Mouse (Mus musculus): Measurements from ENCODE around the gene Pip5k1b. TPM values are rescaled to one million over a fixed set of nuclear protein-coding genes. Genes with fewer than 3 reads are reported as not detected.

Pip5k1b gene
- polyA plus RNA-seq, 1 experiment: 10.4 TPM

DNA sequence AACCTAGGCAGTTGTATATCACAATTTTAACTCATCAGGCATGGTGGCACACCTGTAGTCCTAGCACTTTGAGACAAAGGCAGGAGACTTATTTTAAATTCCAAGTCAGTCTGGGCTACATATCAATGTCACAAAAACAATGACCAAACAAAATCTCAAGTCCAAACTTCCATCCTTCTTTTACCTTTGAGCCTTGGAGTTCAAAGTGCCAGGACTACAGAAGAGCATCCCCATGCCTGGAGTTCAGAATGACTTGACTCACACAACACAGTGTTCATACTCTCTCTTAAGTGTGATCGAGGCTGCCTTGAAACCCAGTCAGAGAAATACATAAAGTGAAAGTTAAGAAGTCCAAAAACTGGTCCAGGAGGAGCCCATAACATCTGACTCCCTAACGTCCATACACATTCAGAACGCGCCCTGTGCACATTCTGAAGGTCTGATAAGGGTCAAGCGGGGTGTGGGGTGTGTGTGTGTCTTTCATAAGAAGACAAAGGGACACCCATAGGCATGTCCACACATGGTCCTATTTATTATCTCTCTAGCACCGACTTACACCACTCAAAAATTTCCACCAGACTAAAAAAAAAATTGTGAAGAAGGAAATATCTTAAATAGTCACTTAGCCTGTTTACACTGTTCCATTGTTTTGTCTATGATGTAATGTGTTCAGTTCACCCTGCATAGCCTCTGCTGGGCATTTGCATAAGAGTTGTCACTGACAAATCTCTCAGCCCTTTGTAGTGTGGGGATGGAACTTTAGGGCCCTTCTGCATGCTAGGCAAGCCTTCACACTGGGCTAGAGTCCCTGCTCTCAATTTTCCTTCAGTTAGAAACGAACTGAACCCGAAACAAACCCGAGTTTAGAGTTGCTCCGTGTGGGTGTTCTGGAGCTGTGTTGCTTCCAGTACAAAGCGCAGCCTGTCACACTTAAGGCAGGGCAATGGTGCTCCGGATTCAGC, 296.0 kb downstream of the Pip5k1b start:
- no peaks in the 10 kb centered on the region for H3K4me1 ChIP-seq (ENCODE audit: control insufficient read depth, insufficient read depth, low read length)
- no peak overlapping the region for H3K27ac ChIP-seq (ENCODE audit: control insufficient read depth, insufficient read depth, low read depth, low read length, poor library complexity)
- TF ChIP-seq CTCF (IDR thresholded peaks at IDR 0.05; ENCODE audit: control insufficient read depth, insufficient read depth, low read length) (no peak), POLR2A (IDR thresholded peaks at IDR 0.05; ENCODE audit: borderline replicate concordance, control insufficient read depth, low read depth, low read length) (no peak)
- no peak overlapping the region for H3K4me3 ChIP-seq (replicated peaks; ENCODE audit: control insufficient read depth, low read depth, low read length)
- WGBS: 84% methylated on average over 12 of the region's 12 CpGs

- TF ChIP-seq CTCF (IDR thresholded peaks at IDR 0.05; ENCODE audit: control insufficient read depth, insufficient read depth, low read length) (no peak), POLR2A (IDR thresholded peaks at IDR 0.05; ENCODE audit: borderline replicate concordance, control insufficient read depth, low read depth, low read length) (no peak)
- 75% methylated on average over 5 of the region's 5 CpGs for WGBS
- Histone ChIP-seq H3K27ac (ENCODE audit: control insufficient read depth, insufficient read depth, low read depth, low read length, poor library complexity) (no peak overlapping the region), H3K4me1 (ENCODE audit: control insufficient read depth, insufficient read depth, low read length) (no peaks in the 10 kb centered on the region), H3K4me3 (replicated peaks; ENCODE audit: control insufficient read depth, low read depth, low read length) (no peak overlapping the region)
Measured at GRCm38 (mm10) chr19:24258368-24258767, 297.3 kb downstream of the Pip5k1b start.

DNA sequence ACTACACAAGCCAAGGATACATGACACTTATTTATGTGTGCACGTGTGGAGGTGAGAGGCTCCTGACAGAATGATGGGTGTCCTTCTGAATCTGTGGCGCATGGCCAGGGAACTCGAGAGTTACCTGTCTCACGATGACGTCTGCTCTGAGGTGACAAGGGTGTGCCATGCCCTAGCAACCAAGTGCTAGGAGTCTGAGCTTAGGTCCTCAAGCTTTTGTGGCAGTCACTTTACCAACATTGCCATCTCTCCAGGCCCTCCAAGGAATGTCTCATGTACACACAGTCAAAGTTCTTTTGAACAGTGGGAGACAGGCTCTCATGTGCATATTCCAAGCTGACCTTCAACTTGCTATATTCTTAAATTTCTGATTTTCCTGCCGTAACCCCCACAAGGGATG, 297.7 kb downstream of the Pip5k1b start:
- TF ChIP-seq CTCF (IDR thresholded peaks at IDR 0.05; ENCODE audit: control insufficient read depth, insufficient read depth, low read length): no peak
- no peak for TF ChIP-seq POLR2A (IDR thresholded peaks at IDR 0.05; ENCODE audit: borderline replicate concordance, control insufficient read depth, low read depth, low read length)
- Histone ChIP-seq H3K4me1 (ENCODE audit: control insufficient read depth, insufficient read depth, low read length) (no peaks in the 10 kb centered on the region), H3K27ac (ENCODE audit: control insufficient read depth, insufficient read depth, low read depth, low read length, poor library complexity) (no peak overlapping the region), H3K4me3 (replicated peaks; ENCODE audit: control insufficient read depth, low read depth, low read length) (no peak overlapping the region)
- WGBS: 85% methylated on average over 6 of the region's 6 CpGs

DNA sequence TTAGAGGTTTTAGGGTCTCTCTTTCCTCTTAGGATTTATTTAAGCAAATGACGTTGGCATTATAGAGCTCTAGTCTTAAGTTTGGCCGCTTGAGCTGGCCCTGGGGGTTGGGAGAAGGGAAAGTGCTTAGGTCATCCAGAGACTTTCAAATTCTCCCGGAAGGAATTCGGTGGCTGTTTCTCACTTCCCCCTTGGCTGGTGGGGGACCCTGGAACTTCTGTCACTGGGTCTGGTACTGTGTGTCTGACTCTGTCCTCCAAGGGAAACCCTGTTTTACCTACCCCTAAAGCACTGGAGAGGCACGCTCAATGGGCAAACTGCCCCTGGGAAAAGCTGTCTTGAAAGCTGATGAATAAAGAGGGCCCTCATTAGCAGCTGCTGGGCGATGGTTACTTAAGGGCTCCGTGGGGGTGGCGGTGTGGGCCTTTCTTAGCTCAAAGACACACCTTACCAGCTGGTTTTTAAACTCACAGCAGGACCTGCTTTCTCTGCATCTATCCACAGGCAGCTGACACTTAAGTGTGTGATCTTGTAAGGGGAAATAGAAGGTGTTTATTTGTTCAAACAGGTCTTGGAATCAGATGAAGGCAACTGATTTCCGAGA, 301.9 kb downstream of the Pip5k1b start:
- TF ChIP-seq CTCF (IDR thresholded peaks at IDR 0.05; ENCODE audit: control insufficient read depth, insufficient read depth, low read length) (no peak), POLR2A (IDR thresholded peaks at IDR 0.05; ENCODE audit: borderline replicate concordance, control insufficient read depth, low read depth, low read length) (no peak)
- 64% methylated on average over 9 of the region's 9 CpGs for WGBS
- no peaks in the 10 kb centered on the region for H3K4me1 ChIP-seq (ENCODE audit: control insufficient read depth, insufficient read depth, low read length)
- H3K27ac ChIP-seq (ENCODE audit: control insufficient read depth, insufficient read depth, low read depth, low read length, poor library complexity): no peak overlapping the region
- no peak overlapping the region for H3K4me3 ChIP-seq (replicated peaks; ENCODE audit: control insufficient read depth, low read depth, low read length)

DNA sequence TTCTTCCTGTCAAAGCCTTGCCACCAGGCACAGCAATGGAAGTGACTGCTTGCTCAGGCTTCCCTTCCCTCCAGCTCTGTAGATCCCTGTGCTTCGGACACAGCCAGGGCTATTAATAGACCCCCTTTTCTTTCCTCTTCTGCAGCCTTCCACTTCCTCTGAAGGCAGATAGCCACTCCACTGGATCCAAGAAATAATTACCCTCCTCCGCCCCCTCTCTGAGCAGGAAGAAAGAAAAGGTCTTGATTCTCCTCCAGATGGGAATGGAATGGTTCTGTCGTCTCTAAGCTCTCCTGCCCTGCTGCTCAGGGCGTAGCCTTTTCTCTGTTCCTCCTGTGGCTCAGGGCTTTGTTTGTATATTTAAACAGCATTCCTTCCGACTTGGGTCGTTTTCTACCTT, 303.8 kb downstream of the Pip5k1b start:
- no peak overlapping the region for H3K27ac ChIP-seq (ENCODE audit: control insufficient read depth, insufficient read depth, low read depth, low read length, poor library complexity)
- no peak overlapping the region for H3K4me3 ChIP-seq (replicated peaks; ENCODE audit: control insufficient read depth, low read depth, low read length)
- H3K4me1 ChIP-seq (ENCODE audit: control insufficient read depth, insufficient read depth, low read length): no peaks in the 10 kb centered on the region
- TF ChIP-seq POLR2A (IDR thresholded peaks at IDR 0.05; ENCODE audit: borderline replicate concordance, control insufficient read depth, low read depth, low read length) (no peak), CTCF (IDR thresholded peaks at IDR 0.05; ENCODE audit: control insufficient read depth, insufficient read depth, low read length) (no peak)
- 42% methylated on average over 6 of the region's 6 CpGs for WGBS

Other genes starting within 250 kb of the Pip5k1b start
- gene Fam122a, start 78.5 kb downstream of the Pip5k1b start, polyA plus RNA-seq (2011; ENCODE audit: insufficient read depth, insufficient read length, low replicate concordance, missing spikeins): 10.2 and 10.4 TPM in 2 replicates
- 0.40 TPM in 1 of 2 replicates, not detected in the other for gene Tmem252, start 118.1 kb upstream of the Pip5k1b start, polyA plus RNA-seq (2011; ENCODE audit: insufficient read depth, insufficient read length, low replicate concordance, missing spikeins)

All from bone marrow, adult 2 months (tissue).